In the genomic region with DNA sequence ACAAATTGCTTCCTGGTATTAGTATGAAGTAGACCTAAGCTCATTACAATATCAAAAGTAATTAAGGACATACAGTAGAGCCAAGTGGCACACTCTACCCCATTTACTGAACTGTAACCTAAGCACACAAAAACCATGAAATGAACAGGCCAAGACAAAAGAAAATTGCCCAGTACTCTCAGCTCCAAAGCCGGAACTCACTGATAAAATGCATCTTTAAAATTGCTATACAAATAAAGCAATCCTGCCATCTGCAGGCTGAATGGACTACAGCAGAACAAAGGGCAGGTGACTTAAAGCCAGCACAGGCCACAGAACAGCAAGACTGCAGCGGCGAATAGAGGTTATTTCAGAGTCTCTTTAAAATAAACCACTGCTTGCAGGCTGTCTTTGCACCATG, we compare ENCODE assay signal across 9 mouse cellular contexts. TPM values are rescaled to one million over a fixed set of nuclear protein-coding genes. Genes with fewer than 3 reads are reported as not detected.
DNase-seq lines count a peak whose midpoint lies in the region; ATAC-seq and TF ChIP-seq lines count a peak whose summit lies in the region.
"Had no signal": no experiment of that assay in that cellular context is flagged by ENCODE, and none has a peak within 500 bp of the region (broad histone marks: within the 10 kb centered on the region; RNA-seq: fewer than 3 reads in every experiment).

No protein-coding gene starts in this region.

- 42% methylated on average over 3 of the region's 3 CpGs for WGBS in heart, embryonic 11.5 days (ENCODE audit: insufficient replicate concordance)
- 34% methylated on average over 3 of the region's 3 CpGs for WGBS in hindbrain, postnatal 0 days
- WGBS in lung, adult 2 months: 19% methylated on average over 3 of the region's 3 CpGs
- WGBS in stomach, postnatal 0 days: 15% methylated on average over 3 of the region's 3 CpGs

- H3K36me3 ChIP-seq in heart, embryonic 11.5 days (ENCODE audit: control insufficient read depth, insufficient read depth, low read length): no peaks in the 10 kb centered on the region
- no peaks in the 10 kb centered on the region for H3K36me3 ChIP-seq in hindbrain, postnatal 0 days (ENCODE audit: insufficient read depth, low read length)
- no peaks in the 10 kb centered on the region for H3K36me3 ChIP-seq in stomach, postnatal 0 days (ENCODE audit: control insufficient read depth, insufficient read depth, low read length)

- H3K4me1 ChIP-seq in heart, embryonic 11.5 days (ENCODE audit: control insufficient read depth, insufficient read depth, low read length): peaks cover 3% of the 10 kb centered on the region; the same call in 1 of the 2 replicates
- no peaks in the 10 kb centered on the region for H3K4me1 ChIP-seq in hindbrain, postnatal 0 days (ENCODE audit: insufficient read depth, low read length)
- peaks cover 7% of the 10 kb centered on the region for H3K4me1 ChIP-seq in lung, adult 2 months (ENCODE audit: control insufficient read depth, insufficient read depth, low read length)
- H3K4me1 ChIP-seq in stomach, postnatal 0 days (replicated peaks; ENCODE audit: control insufficient read depth, insufficient read depth): no peaks in the 10 kb centered on the region

- H3K9me3 ChIP-seq in heart, embryonic 11.5 days (replicated peaks; ENCODE audit: control insufficient read depth, low read length): no peaks in the 10 kb centered on the region
- no peaks in the 10 kb centered on the region for H3K9me3 ChIP-seq in hindbrain, postnatal 0 days (ENCODE audit: low read length)
- H3K9me3 ChIP-seq in stomach, postnatal 0 days (ENCODE audit: control insufficient read depth, low read length): no peaks in the 10 kb centered on the region

- peak; percentile 27 to 68 for DNase-seq in heart, adult 18-20 months
- DNase-seq in A20 (ENCODE audit: low read depth, low spot score): peak; percentile 74
- peak; percentile 14 for DNase-seq in T-cell, adult 2 months (ENCODE audit: low spot score)
- DNase-seq in embryo, embryonic 11.5 days (ENCODE audit: low read depth, low spot score): peak; percentile 34
- DNase-seq in hindbrain, postnatal 0 days (ENCODE audit: low spot score): peak; percentile 85
- DNase-seq in lung, adult 2 months: peak; percentile 37
- peak; percentile 62 for DNase-seq in stomach, postnatal 0 days (ENCODE audit: low spot score)

- H3K9ac ChIP-seq in heart, embryonic 11.5 days (ENCODE audit: low read depth, low read length): no peak overlapping the region
- no peak overlapping the region for H3K9ac ChIP-seq in hindbrain, postnatal 0 days (replicated peaks; ENCODE audit: low read length)
- no peak overlapping the region for H3K9ac ChIP-seq in stomach, postnatal 0 days (ENCODE audit: low read length)

- TF ChIP-seq EP300 in stomach, postnatal 0 days (optimal IDR thresholded peaks at IDR 0.05): no peak

- H3K4me2 ChIP-seq in heart, embryonic 11.5 days: no peak overlapping the region
- H3K4me2 ChIP-seq in hindbrain, postnatal 0 days (ENCODE audit: low read depth, low read length): no peak overlapping the region
- no peak overlapping the region for H3K4me2 ChIP-seq in stomach, postnatal 0 days (replicated peaks; ENCODE audit: low read depth)

- TF ChIP-seq CTCF in hindbrain, postnatal 0 days (IDR thresholded peaks at IDR 0.05; ENCODE audit: low read depth): peak; percentile 75
- TF ChIP-seq CTCF in lung, adult 2 months (IDR thresholded peaks at IDR 0.05; ENCODE audit: insufficient read depth, low read length): peak; percentile 55
- TF ChIP-seq CTCF in stomach, postnatal 0 days (IDR thresholded peaks at IDR 0.05; ENCODE audit: low read depth): peak; percentile 86

- H3K27ac ChIP-seq in heart, embryonic 11.5 days (ENCODE audit: low read depth, low read length): no peak overlapping the region
- H3K27ac ChIP-seq in hindbrain, postnatal 0 days: no peak overlapping the region
- H3K27ac ChIP-seq in stomach, postnatal 0 days (replicated peaks): no peak overlapping the region
- H3K27ac ChIP-seq: macrophage had no signal

- TF ChIP-seq POLR2A in lung, adult 2 months (IDR thresholded peaks at IDR 0.05; ENCODE audit: borderline replicate concordance, extremely low read depth, low read depth, low read length): no peak

- no peak for ATAC-seq in heart, embryonic 11.5 days (replicated peaks; ENCODE audit: insufficient number of reproducible peaks, low FRiP score, low TSS enrichment)
- ATAC-seq in hindbrain, postnatal 0 days: peak; percentile 64; the same call in 1 of the 2 replicates
- ATAC-seq in stomach, postnatal 0 days (ENCODE audit: low FRiP score, low TSS enrichment): peak; percentile 67

- H3K27me3 ChIP-seq in heart, embryonic 11.5 days (ENCODE audit: control insufficient read depth, insufficient read depth, low read length): no peaks in the 10 kb centered on the region
- no peaks in the 10 kb centered on the region for H3K27me3 ChIP-seq in hindbrain, postnatal 0 days (ENCODE audit: insufficient read depth, low read length)
- no peaks in the 10 kb centered on the region for H3K27me3 ChIP-seq in stomach, postnatal 0 days (ENCODE audit: control insufficient read depth, insufficient read depth, low read length)

- no peak overlapping the region for H3K4me3 ChIP-seq in heart, embryonic 11.5 days (ENCODE audit: low read depth, low read length)
- no peak overlapping the region for H3K4me3 ChIP-seq in hindbrain, postnatal 0 days (ENCODE audit: low read length)
- no peak overlapping the region for H3K4me3 ChIP-seq in lung, adult 2 months (replicated peaks; ENCODE audit: extremely low read depth, low read depth, low read length)
- no peak overlapping the region for H3K4me3 ChIP-seq in stomach, postnatal 0 days (ENCODE audit: low read depth, low read length)

RNA-seq across cellular contexts. Expression of gene Pdhx, which starts 10.4 kb away (rescaled TPM):
- total RNA-seq in heart, adult 18-20 months (2021): 100 to 1,000 TPM; 160 to 208 TPM
- 51.0 and 59.7 TPM in 2 replicates for polyA plus RNA-seq in heart, embryonic 11.5 days (2014; fragmentation: Nextera tagmentation; extraction: Ambion mirVana)
- total RNA-seq in hindbrain, postnatal 0 days (2014; rRNA removed): 47.2 and 59.6 TPM in 2 replicates
- 66.5 and 67.0 TPM in 2 replicates for polyA plus RNA-seq in hindbrain, postnatal 0 days (2015; fragmentation: Nextera tagmentation; extraction: Ambion mirVana)
- 10.8 and 16.0 TPM in 2 replicates for polyA plus RNA-seq in lung, adult 2 months (2012; rRNA removed)
- polyA plus RNA-seq in stomach, postnatal 0 days (2015; fragmentation: Nextera tagmentation; extraction: Ambion mirVana): 24.3 and 24.7 TPM in 2 replicates

RNA-seq across cellular contexts. Expression of gene Apip, which starts 10.6 kb away (rescaled TPM):
- 10 to 100 TPM; 70.1 to 77.5 TPM for total RNA-seq in heart, adult 18-20 months (2021)
- 69.4 and 70.2 TPM in 2 replicates for polyA plus RNA-seq in heart, embryonic 11.5 days (2014; fragmentation: Nextera tagmentation; extraction: Ambion mirVana)
- 11.9 and 19.8 TPM in 2 replicates for total RNA-seq in hindbrain, postnatal 0 days (2014; rRNA removed)
- polyA plus RNA-seq in hindbrain, postnatal 0 days (2015; fragmentation: Nextera tagmentation; extraction: Ambion mirVana): 40.6 and 42.1 TPM in 2 replicates
- polyA plus RNA-seq in lung, adult 2 months (2012; rRNA removed): 12.0 and 13.7 TPM in 2 replicates
- polyA plus RNA-seq in stomach, postnatal 0 days (2015; fragmentation: Nextera tagmentation; extraction: Ambion mirVana): 31.8 and 32.2 TPM in 2 replicates

Comparison
In these comparisons a context has a peak if more than half of its experiments do, and no peak if none do; other contexts are left out.
1. DNase-seq: peak in every context shown above with its lines; median percentile 85 in hindbrain, postnatal 0 days; 74 in A20; 62 in stomach, postnatal 0 days; 48 in heart, adult 18-20 months; 37 in lung, adult 2 months; 34 in embryo, embryonic 11.5 days; 14 in T-cell, adult 2 months.